Mouse (Mus musculus): Measurements from ENCODE around the gene Ackr3. TPM values are rescaled to one million over a fixed set of nuclear protein-coding genes. Genes with fewer than 3 reads are reported as not detected.

Ackr3 gene
- polyA plus RNA-seq, 1 experiment from 2014 or later: 37.6 TPM

- in situ Hi-C loops (cut with MboI; ENCODE audit: low pct_unique_long_range_greater_than_20kb): no loop called here
- no peaks in the 10 kb centered on the region for H3K27me3 ChIP-seq
- no peak for DNase-seq (ENCODE audit: low read depth, low spot score)
- ChIA-PET POLR2A (no interaction called here), CTCF (no interaction called here)
- TF ChIP-seq CTCF (IDR thresholded peaks at IDR 0.05): no peak
- no peak for ATAC-seq
Observed at GRCm38 (mm10) chr1:90177978-90178377, 25.8 kb upstream of the Ackr3 start.

- in situ Hi-C loops (cut with MboI; ENCODE audit: low pct_unique_long_range_greater_than_20kb): no loop called here
- no peak for TF ChIP-seq CTCF (IDR thresholded peaks at IDR 0.05)
- no peaks in the 10 kb centered on the region for H3K27me3 ChIP-seq
- POLR2A ChIA-PET: interaction anchor here (0.8 kb wide), 1 partner anchor 29 kb away, joined by 5 read pairs; no protein-coding TSS in a partner anchor
- DNase-seq (ENCODE audit: low read depth, low spot score): no peak
- CTCF ChIA-PET: no interaction called here
- no peak for ATAC-seq
Observed at GRCm38 (mm10) chr1:90180479-90180878, 23.3 kb upstream of the Ackr3 start.

GRCm38 (mm10) chr1:90180966-90181699 lies 22.6 kb upstream of the Ackr3 start:
- CTCF ChIA-PET: no interaction called here
- POLR2A ChIA-PET: interaction anchor here (0.8 kb wide), 1 partner anchor 30 kb away, joined by 5 read pairs; no protein-coding TSS in a partner anchor
- in situ Hi-C loops (cut with MboI; ENCODE audit: low pct_unique_long_range_greater_than_20kb): no loop called here
- no peak for TF ChIP-seq CTCF (IDR thresholded peaks at IDR 0.05)
- no peaks in the 10 kb centered on the region for H3K27me3 ChIP-seq
- no peak for DNase-seq (ENCODE audit: low read depth, low spot score)
- ATAC-seq: no peak

DNA sequence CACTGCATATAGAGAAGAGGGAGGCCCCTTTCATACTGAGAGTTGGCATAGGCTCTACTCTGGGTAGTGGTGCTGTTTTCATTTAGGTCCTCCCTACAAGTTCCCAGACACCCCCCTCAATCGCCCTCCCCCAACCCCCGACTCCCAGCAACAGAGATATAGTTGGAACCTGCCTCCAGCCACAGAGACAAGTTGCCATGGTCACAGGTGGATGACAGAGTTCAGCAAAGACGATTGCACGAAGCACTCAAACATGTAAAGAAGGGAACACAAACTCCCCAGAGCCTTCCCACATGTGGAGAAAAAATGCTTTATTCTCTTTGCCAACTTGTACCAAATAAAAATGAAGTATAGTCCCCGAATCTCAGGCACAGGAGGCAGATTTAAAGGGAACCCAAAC lies 21.3 kb upstream of the Ackr3 start:
- H3K27me3 ChIP-seq: no peaks in the 10 kb centered on the region
- ATAC-seq (no peak), DNase-seq (ENCODE audit: low read depth, low spot score) (no peak)
- no peak for TF ChIP-seq CTCF (IDR thresholded peaks at IDR 0.05)
- CTCF ChIA-PET: no interaction called here
- POLR2A ChIA-PET: interaction anchor here (0.7 kb wide), 1 partner anchor 17 kb away, joined by 3 read pairs; no protein-coding TSS in a partner anchor
- in situ Hi-C loops (cut with MboI; ENCODE audit: low pct_unique_long_range_greater_than_20kb): no loop called here

DNA sequence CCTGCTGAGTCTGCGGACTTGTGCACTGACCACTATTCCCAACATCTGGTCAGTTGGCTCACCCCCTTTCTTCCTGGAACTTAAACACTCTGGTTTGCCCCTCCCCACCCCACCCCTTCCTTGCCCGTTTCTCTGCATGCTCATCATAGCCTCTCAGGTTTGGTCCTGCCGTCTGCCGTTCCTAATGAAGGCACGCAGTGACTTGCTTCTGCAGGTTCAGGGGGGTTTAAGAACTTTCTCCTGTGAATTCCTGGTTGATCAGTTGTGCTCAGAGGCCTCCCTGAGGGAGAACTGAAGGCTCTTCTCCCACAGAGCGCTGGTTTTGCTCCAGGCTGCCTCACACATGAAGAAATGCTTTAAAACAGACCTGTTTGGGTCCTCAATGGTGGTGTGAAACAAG lies 20.2 kb upstream of the Ackr3 start:
- no peak for TF ChIP-seq CTCF (IDR thresholded peaks at IDR 0.05)
- CTCF ChIA-PET: no interaction called here
- DNase-seq (ENCODE audit: low read depth, low spot score) (no peak), ATAC-seq (no peak)
- in situ Hi-C loops (cut with MboI; ENCODE audit: low pct_unique_long_range_greater_than_20kb): no loop called here
- H3K27me3 ChIP-seq: no peaks in the 10 kb centered on the region
- POLR2A ChIA-PET: no interaction called here

- POLR2A ChIA-PET: no interaction called here
Observed at GRCm38 (mm10) chr1:90186173-90186572, 17.6 kb upstream of the Ackr3 start.

GRCm38 (mm10) chr1:90186874-90187273 lies 16.9 kb upstream of the Ackr3 start:
- in situ Hi-C loops (cut with MboI; ENCODE audit: low pct_unique_long_range_greater_than_20kb): no loop called here
- POLR2A ChIA-PET: no interaction called here

More at GRCm38 (mm10) chr1:90186173-90186572, 17.6 kb upstream of the Ackr3 start:
- no peak for DNase-seq (ENCODE audit: low read depth, low spot score)
- H3K27me3 ChIP-seq: no peaks in the 10 kb centered on the region
- CTCF ChIA-PET: no interaction called here
- no peak for ATAC-seq
- TF ChIP-seq CTCF (IDR thresholded peaks at IDR 0.05): no peak
- in situ Hi-C loops (cut with MboI; ENCODE audit: low pct_unique_long_range_greater_than_20kb): no loop called here

GRCm38 (mm10) chr1:90189046-90189445 lies 14.7 kb upstream of the Ackr3 start:
- ChIA-PET CTCF (interaction anchor here (1.2 kb wide), 1 partner anchor 16 kb away, joined by 3 read pairs; no protein-coding TSS in a partner anchor), POLR2A (no interaction called here)
- no peak for TF ChIP-seq CTCF (IDR thresholded peaks at IDR 0.05)
- no peaks in the 10 kb centered on the region for H3K27me3 ChIP-seq
- in situ Hi-C loops (cut with MboI; ENCODE audit: low pct_unique_long_range_greater_than_20kb): no loop called here
- DNase-seq (ENCODE audit: low read depth, low spot score) (no peak), ATAC-seq (no peak)

More at GRCm38 (mm10) chr1:90186874-90187273, 16.9 kb upstream of the Ackr3 start:
- ATAC-seq (no peak), DNase-seq (ENCODE audit: low read depth, low spot score) (no peak)
- no peaks in the 10 kb centered on the region for H3K27me3 ChIP-seq
- TF ChIP-seq CTCF (IDR thresholded peaks at IDR 0.05): no peak
- CTCF ChIA-PET: no interaction called here

- ChIA-PET CTCF (interaction anchor here (0.8 to 8.2 kb wide), 2 partner anchors 150 to 389 kb away, joined by 3 to 78 read pairs; no protein-coding TSS in a partner anchor), POLR2A (no interaction called here)
- DNase-seq (ENCODE audit: low read depth, low spot score): no peak
- no peak for TF ChIP-seq CTCF (IDR thresholded peaks at IDR 0.05)
- no peak for ATAC-seq
- H3K27me3 ChIP-seq: no peaks in the 10 kb centered on the region
- in situ Hi-C loops (cut with MboI; ENCODE audit: low pct_unique_long_range_greater_than_20kb): loop anchor here (5.0 kb wide), 2 partner anchors 139 to 391 kb away; no protein-coding TSS in a partner anchor
Observed at GRCm38 (mm10) chr1:90201246-90201645, 2.5 kb upstream of the Ackr3 start.

GRCm38 (mm10) chr1:90201655-90202054 lies 2.1 kb upstream of the Ackr3 start:
- ChIA-PET POLR2A (no interaction called here), CTCF (interaction anchor here (0.8 to 8.2 kb wide), 2 partner anchors 150 to 389 kb away, joined by 3 to 78 read pairs; no protein-coding TSS in a partner anchor)
- no peak for ATAC-seq
- TF ChIP-seq CTCF (IDR thresholded peaks at IDR 0.05): no peak
- in situ Hi-C loops (cut with MboI; ENCODE audit: low pct_unique_long_range_greater_than_20kb): loop anchor here (5.0 kb wide), 2 partner anchors 139 to 391 kb away; no protein-coding TSS in a partner anchor
- no peaks in the 10 kb centered on the region for H3K27me3 ChIP-seq
- DNase-seq (ENCODE audit: low read depth, low spot score): no peak
